Mouse (Mus musculus) MEL (cell line): ENCODE data around the gene Dnaic2. TPM values are rescaled to one million over a fixed set of nuclear protein-coding genes. Genes with fewer than 3 reads are reported as not detected.

Source experiments
- DNase-seq: peaks from one replicate; pipeline ENCODE4 v3.0.0; 2011; ENCODE audit warnings: low read depth, low spot score
- H3K27ac ChIP-seq: 2 replicates; pipeline ENCODE4 v1.5.1; 2012; ENCODE audit warnings: low read depth, mild to moderate bottlenecking, control low read depth, low read length, moderate library complexity; ENCODE audit not compliant: control insufficient read depth
- H3K27me3 ChIP-seq, 2 experiments: fragments of 150-350 bp in 1 of 2; sonication (generic) in 1 of 2; 2 replicates each; pipeline ENCODE4 v1.6.1; 2012; ENCODE audit warnings: low read length in 2 of 2, mild to moderate bottlenecking in 2 of 2, improper control_type of control experiment in 1 of 2, moderate library complexity in 1 of 2; ENCODE audit not compliant: insufficient read depth in 2 of 2, control insufficient read depth in 1 of 2
- H3K36me3 ChIP-seq, 2 experiments: 2 replicates each; pipeline ENCODE4 v1.6.1; 2012 to 2014; ENCODE audit warnings: low read length in 2 of 2, improper control_type of control experiment in 1 of 2, inconsistent platforms in 1 of 2, mild to moderate bottlenecking in 1 of 2; ENCODE audit not compliant: insufficient read depth in 2 of 2, control insufficient read depth in 1 of 2
- H3K4me1 ChIP-seq, 2 experiments: fragments of 150-350 bp in 1 of 2; sonication (generic) in 1 of 2; 2 replicates each; pipeline ENCODE4 v1.6.1; 2012; ENCODE audit warnings: low read length in 2 of 2, improper control_type of control experiment in 1 of 2, mild to moderate bottlenecking in 1 of 2; ENCODE audit not compliant: insufficient read depth in 2 of 2, control insufficient read depth in 1 of 2
- H3K4me3 ChIP-seq, 2 experiments: fragments of 150-350 bp in 1 of 2; sonication (generic) in 1 of 2; 2 replicates each; pipeline ENCODE4 v1.5.1; 2012; ENCODE audit warnings: low read depth in 2 of 2, low read length in 2 of 2, mild to moderate bottlenecking in 2 of 2, moderate library complexity in 2 of 2, control low read depth in 1 of 2, improper control_type of control experiment in 1 of 2; ENCODE audit not compliant: control insufficient read depth in 1 of 2, insufficient read depth in 1 of 2
- H3K79me2 ChIP-seq: 2 replicates; pipeline ENCODE4 v1.6.1; 2012; ENCODE audit warnings: mild to moderate bottlenecking, low read length, moderate library complexity; ENCODE audit not compliant: control insufficient read depth, poor library complexity, insufficient read depth
- H3K9ac ChIP-seq: 2 replicates; pipeline ENCODE4 v1.6.1; 2012; ENCODE audit warnings: low read depth, mild to moderate bottlenecking, control low read depth, low read length, moderate library complexity; ENCODE audit not compliant: control insufficient read depth, poor library complexity, severe bottlenecking
- H3K9me3 ChIP-seq: fragments of 150-350 bp; sonication (generic); replicated peaks from 2 replicates; pipeline ENCODE4 v1.6.1; 2012; ENCODE audit warnings: mild to moderate bottlenecking, low read length, improper control_type of control experiment, moderate library complexity; ENCODE audit not compliant: insufficient read depth
- BHLHE40 ChIP-seq: IDR thresholded peaks from 2 replicates; pipeline ENCODE4 v1.6.1; 2012; ENCODE audit warnings: low read depth, mild to moderate bottlenecking, inconsistent platforms, low read length, improper control_type of control experiment, borderline replicate concordance
- CHD1 ChIP-seq: IDR thresholded peaks from 2 replicates; pipeline ENCODE4 v1.6.1; 2012; ENCODE audit warnings: low read depth, mild to moderate bottlenecking, inconsistent platforms, low read length, improper control_type of control experiment
- CHD2 ChIP-seq: IDR thresholded peaks from 2 replicates; pipeline ENCODE4 v1.6.1; 2011; ENCODE audit warnings: low read length, improper control_type of control experiment
- CTCF ChIP-seq, 3 experiments: IDR thresholded peaks in 2 of 3; conservative IDR thresholded peaks in 1 of 3; 2 replicates each; pipeline ENCODE4 v1.5.1; 2011 to 2012; ENCODE audit warnings: low read length in 3 of 3, low read depth in 2 of 3, mild to moderate bottlenecking in 2 of 3, improper control_type of control experiment in 1 of 3, inconsistent platforms in 1 of 3, mixed read lengths in 1 of 3, moderate library complexity in 1 of 3; ENCODE audit not compliant: control insufficient read depth in 1 of 3, insufficient read depth in 1 of 3, poor library complexity in 1 of 3, severe bottlenecking in 1 of 3
- HCFC1 ChIP-seq: IDR thresholded peaks from 2 replicates; pipeline ENCODE4 v1.6.1; 2012; ENCODE audit warnings: low read depth, mild to moderate bottlenecking, inconsistent platforms, low read length, improper control_type of control experiment, moderate library complexity
- KAT2A ChIP-seq: conservative IDR thresholded peaks from 2 replicates; pipeline ENCODE4 v1.6.1; 2012; ENCODE audit warnings: low read depth, low read length, improper control_type of control experiment, inconsistent platforms
- MYB ChIP-seq: IDR thresholded peaks from 2 replicates; pipeline ENCODE4 v1.6.1; 2011; ENCODE audit warnings: mild to moderate bottlenecking, low read depth, low read length, improper control_type of control experiment
- NELFE ChIP-seq: IDR thresholded peaks from 2 replicates; pipeline ENCODE4 v1.6.1; 2011; ENCODE audit warnings: low read depth, low read length, improper control_type of control experiment
- NRF1 ChIP-seq: IDR thresholded peaks from 2 replicates; pipeline ENCODE4 v1.6.1; 2014; ENCODE audit warnings: low read depth, mild to moderate bottlenecking, inconsistent platforms, low read length, improper control_type of control experiment, moderate library complexity; ENCODE audit not compliant: poor library complexity, insufficient read depth, severe bottlenecking
- POLR2AphosphoS2 ChIP-seq: IDR thresholded peaks from 2 replicates; pipeline ENCODE4 v1.6.1; 2011; ENCODE audit warnings: low read length, improper control_type of control experiment
- POLR2AphosphoS5 ChIP-seq: IDR thresholded peaks from 2 replicates; pipeline ENCODE4 v1.6.1; 2012; ENCODE audit warnings: low read depth, borderline replicate concordance, mild to moderate bottlenecking, inconsistent platforms, low read length, moderate library complexity, mixed read lengths
- RAD21 ChIP-seq: IDR thresholded peaks from 2 replicates; pipeline ENCODE4 v1.6.1; 2011; ENCODE audit warnings: mild to moderate bottlenecking, low read depth, low read length, improper control_type of control experiment
- SIN3A ChIP-seq: IDR thresholded peaks from 2 replicates; pipeline ENCODE4 v1.6.1; 2012; ENCODE audit warnings: low read length, improper control_type of control experiment, inconsistent platforms
- SMC3 ChIP-seq: IDR thresholded peaks from 2 replicates; pipeline ENCODE4 v1.6.1; 2011; ENCODE audit warnings: low read depth, low read length, improper control_type of control experiment
- TCF12 ChIP-seq: IDR thresholded peaks from 2 replicates; pipeline ENCODE4 v1.6.1; 2014; ENCODE audit warnings: low read depth, mild to moderate bottlenecking, inconsistent platforms, low read length, improper control_type of control experiment, moderate library complexity
- UBTF ChIP-seq: IDR thresholded peaks from 2 replicates; pipeline ENCODE4 v1.6.1; 2012; ENCODE audit warnings: low read depth, mild to moderate bottlenecking, inconsistent platforms, low read length, improper control_type of control experiment, moderate library complexity, borderline replicate concordance; ENCODE audit not compliant: insufficient read depth
- USF1 ChIP-seq: IDR thresholded peaks from 2 replicates; pipeline ENCODE4 v1.6.1; 2014; ENCODE audit warnings: low read depth, mild to moderate bottlenecking, inconsistent platforms, low read length, improper control_type of control experiment, moderate library complexity
- ZMIZ1 ChIP-seq: IDR thresholded peaks from 2 replicates; pipeline ENCODE4 v1.6.1; 2012; ENCODE audit warnings: low read depth, mild to moderate bottlenecking, inconsistent platforms, low read length, improper control_type of control experiment, moderate library complexity
- ZNF384 ChIP-seq: IDR thresholded peaks from 2 replicates; pipeline ENCODE4 v1.6.1; 2012; ENCODE audit warnings: low read depth, mild to moderate bottlenecking, inconsistent platforms, low read length, improper control_type of control experiment
- polyA plus RNA-seq, 2 experiments: library from polyadenylated mRNA; stranded (reverse) in 1 of 2; unstranded in 1 of 2; fragments of >175 nt in 1 of 2; fragments of >200 nt in 1 of 2; gene quantifications; 2 replicates each; pipeline versions ENCODE4 v1.2.1 to v1.2.4; 2012; ENCODE audit warnings: low replicate concordance in 2 of 2, low read depth in 1 of 2; ENCODE audit not compliant: insufficient read length in 2 of 2, insufficient read depth in 1 of 2, missing spikeins in 1 of 2
- total RNA-seq: library from RNA; depleted of rRNA; stranded (reverse); fragments of 300-350 nt; gene quantifications from 2 replicates; pipeline ENCODE4 v1.2.3, GENCODE M21; 2012

Gene Dnaic2
- total and polyA plus RNA-seq, 3 experiments = not detected

DNA sequence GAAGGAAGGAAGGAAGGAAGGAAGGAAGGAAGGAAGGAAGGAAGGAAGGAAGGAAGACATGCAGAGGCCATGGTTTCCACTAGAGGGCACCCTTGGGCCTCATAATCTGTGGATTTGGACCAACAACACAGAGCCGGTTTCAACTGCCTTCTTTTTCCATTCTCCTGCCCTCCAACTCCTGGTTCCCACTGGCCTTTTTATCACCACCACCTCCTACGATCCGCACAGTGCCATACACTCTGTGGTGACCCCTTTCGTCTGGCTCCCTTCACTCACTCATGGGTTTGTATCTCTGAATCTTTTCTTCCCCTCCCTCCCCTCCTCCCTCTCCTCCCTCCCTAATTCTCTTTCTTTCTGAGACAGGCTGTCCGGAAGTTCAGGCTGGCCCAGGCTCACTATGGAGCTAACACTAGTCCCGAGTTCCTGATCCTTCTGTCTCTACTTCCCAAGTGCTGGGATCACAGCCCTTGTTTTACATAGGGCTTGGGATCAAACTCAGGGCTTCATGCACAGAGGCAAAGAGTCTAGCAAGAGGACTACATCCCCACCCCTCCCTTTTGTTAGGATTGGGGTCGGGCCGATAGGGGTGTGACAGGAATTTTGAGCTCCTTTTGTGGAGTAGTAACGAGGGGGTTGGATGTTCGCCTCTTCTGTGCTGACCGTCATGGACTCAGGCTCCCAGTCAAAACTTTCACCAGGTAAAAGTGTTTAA is 9.9 kb downstream of the Dnaic2 start:
- H3K9ac ChIP-seq = no peak overlapping the region
- no peak overlapping the region for H3K4me3 ChIP-seq
- no peaks in the 10 kb centered on the region for H3K9me3 ChIP-seq
- no peak overlapping the region for H3K27ac ChIP-seq
- no peaks in the 10 kb centered on the region for H3K79me2 ChIP-seq
- peak; percentile 15 for DNase-seq
- no peaks in the 10 kb centered on the region for H3K4me1 ChIP-seq
- TF ChIP-seq SMC3 (0 out of 2 replicates have a peak, but pooled peaks have one; percentile 3), ZNF384 (no peak), CTCF (IDR thresholded peaks at IDR 0.05 in 2 of 3, conservative IDR thresholded peaks at IDR 0.05 in 1 of 3; ENCODE audit: control insufficient read depth in 1 of 3, insufficient read depth in 1 of 3, low read depth in 2 of 3, low read length in 3 of 3, poor library complexity in 1 of 3, severe bottlenecking in 1 of 3) (peak; percentile 52 to 60 (median 56)), UBTF (no peak), RAD21 (peak; percentile 19)
- TF ChIP-seq, all 39 proteins: peak for 3
- no peaks in the 10 kb centered on the region for H3K36me3 ChIP-seq
- no peaks in the 10 kb centered on the region for H3K27me3 ChIP-seq

DNA sequence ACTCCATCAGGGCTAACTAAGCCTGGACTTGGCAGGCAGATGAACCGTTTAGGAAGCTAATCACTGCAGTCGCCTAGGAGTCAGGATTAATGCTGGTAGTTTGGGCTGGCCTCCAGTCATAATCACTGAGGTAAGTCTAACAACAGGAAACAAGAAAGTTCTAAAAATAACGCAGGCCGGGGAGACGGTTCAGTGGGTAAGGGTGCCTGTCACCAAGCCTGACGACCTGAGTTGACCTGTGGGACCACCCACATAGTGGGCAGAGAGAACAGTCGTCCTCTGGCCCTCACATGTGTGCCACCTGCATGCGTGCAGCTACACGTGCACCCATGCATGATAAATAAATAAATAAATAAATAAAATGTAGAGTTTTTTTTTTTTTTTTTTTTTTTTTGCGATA is 13.4 kb downstream of the Dnaic2 start:
- TF ChIP-seq ZMIZ1 (no peak), CHD2 (no peak), TCF12 (no peak), NELFE (no peak), MYB (no peak), CHD1 (no peak), RAD21 (no peak), BHLHE40 (no peak), UBTF (no peak), POLR2AphosphoS5 (no peak), POLR2AphosphoS2 (no peak), NRF1 (no peak), KAT2A (no peak), USF1 (no peak), HCFC1 (no peak), SIN3A (no peak)
- Histone ChIP-seq H3K27ac (no peak overlapping the region), H3K79me2 (no peaks in the 10 kb centered on the region), H3K36me3 (no peaks in the 10 kb centered on the region), H3K27me3 (no peaks in the 10 kb centered on the region), H3K4me1 (no peaks in the 10 kb centered on the region), H3K9ac (no peak overlapping the region), H3K9me3 (no peaks in the 10 kb centered on the region), H3K4me3 (no peak overlapping the region)
- DNase-seq = no peak
